Mouse (Mus musculus) cerebellum, postnatal 14 days (tissue): Measurements from ENCODE around the gene Tsr2.
A peak's percentile ranks its signal among the peaks of the same experiment; 100 is the strongest.

Experiments used
- DNase-seq, 2 experiments: peaks; one replicate each; pipeline ENCODE4 v3.0.0; 2021; ENCODE audit warnings: mixed read lengths in 2 of 2

The Tsr2 gene

GRCm38 (mm10) chrX:151096171-151097058 is at the start of gene Tsr2:
Gene Tsr2, minus strand, starts transcription at chrX:151096543.
- DNase-seq: peak; percentile 83

- DNase-seq: peak; percentile 7 to 18
Observed at GRCm38 (mm10) chrX:151132785-151133184, 36.4 kb upstream of the Tsr2 start.

DNA sequence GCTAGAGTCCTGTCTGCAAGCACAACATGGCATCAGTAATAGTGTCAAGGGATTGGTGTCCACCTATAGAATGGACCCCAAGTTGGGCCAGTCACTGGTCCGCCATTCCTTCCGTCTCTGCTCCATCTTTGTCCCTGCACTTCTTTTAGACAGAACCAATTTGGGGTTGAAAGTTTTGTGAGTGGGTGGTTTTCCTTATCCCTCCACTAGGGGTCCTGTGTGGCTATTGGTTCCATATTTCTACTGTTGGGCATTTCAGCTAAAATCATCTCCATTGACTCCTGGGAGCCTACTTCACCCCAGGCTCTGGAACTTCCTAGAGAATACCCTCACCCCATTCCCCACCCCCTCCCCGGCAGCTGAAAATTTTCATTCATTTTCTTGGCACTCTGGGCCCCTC is 34.1 kb upstream of the Tsr2 start:
- no peak for DNase-seq

GRCm38 (mm10) chrX:151123933-151124332 is 27.6 kb upstream of the Tsr2 start:
- no peak for DNase-seq

GRCm38 (mm10) chrX:151117432-151117831 is 21.1 kb upstream of the Tsr2 start:
- DNase-seq: peak; percentile 12 to 18

GRCm38 (mm10) chrX:151116795-151117194 is 20.5 kb upstream of the Tsr2 start:
- DNase-seq: peak; percentile 50 to 54

DNA sequence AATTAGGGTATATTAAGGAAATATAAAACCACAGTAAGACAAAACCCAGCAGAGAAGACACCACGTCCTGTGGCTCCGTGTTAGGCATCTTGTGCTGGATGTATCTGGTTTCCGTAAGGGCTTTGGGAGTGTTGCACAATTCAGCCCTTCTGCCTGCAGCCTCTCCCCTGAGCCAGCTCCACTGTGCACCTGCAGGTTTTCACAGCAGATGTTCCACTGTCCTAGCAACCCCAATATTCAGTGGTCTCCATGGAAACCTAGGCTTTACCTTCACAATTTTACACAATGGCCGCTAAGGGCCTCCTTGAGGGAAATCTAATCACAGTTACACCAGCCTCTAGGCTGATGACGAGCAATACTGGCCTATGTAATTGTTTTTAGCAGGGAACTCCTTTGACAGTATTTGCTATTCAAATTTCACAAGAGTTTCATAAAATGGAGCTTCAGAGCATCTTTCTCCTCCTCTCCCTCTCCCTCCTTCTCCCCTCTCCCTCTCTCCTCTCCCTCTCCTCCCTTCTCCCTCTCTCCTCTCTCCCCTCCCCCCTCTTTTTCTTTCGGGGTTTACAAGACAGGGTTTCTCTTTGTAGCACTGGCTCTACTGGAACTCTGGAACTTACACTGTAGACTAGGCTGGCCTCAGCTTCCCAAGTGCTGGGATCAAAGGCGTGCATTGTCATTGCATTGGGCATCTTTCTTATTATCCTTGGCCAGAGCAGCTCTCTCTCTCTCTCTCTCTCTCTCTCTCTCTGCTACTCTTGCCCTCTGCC is 11.1 kb upstream of the Tsr2 start:
- no peak for DNase-seq

- no peak for DNase-seq
Observed at GRCm38 (mm10) chrX:151087418-151087817, 8.9 kb downstream of the Tsr2 start.

- DNase-seq: no peak
Observed at GRCm38 (mm10) chrX:151085599-151085998, 10.7 kb downstream of the Tsr2 start.

- peak; percentile 50 to 58 for DNase-seq
Observed at GRCm38 (mm10) chrX:151076941-151077485, 19.3 kb downstream of the Tsr2 start.

- no peak for DNase-seq
Observed at GRCm38 (mm10) chrX:151076007-151076406, 20.3 kb downstream of the Tsr2 start.

DNA sequence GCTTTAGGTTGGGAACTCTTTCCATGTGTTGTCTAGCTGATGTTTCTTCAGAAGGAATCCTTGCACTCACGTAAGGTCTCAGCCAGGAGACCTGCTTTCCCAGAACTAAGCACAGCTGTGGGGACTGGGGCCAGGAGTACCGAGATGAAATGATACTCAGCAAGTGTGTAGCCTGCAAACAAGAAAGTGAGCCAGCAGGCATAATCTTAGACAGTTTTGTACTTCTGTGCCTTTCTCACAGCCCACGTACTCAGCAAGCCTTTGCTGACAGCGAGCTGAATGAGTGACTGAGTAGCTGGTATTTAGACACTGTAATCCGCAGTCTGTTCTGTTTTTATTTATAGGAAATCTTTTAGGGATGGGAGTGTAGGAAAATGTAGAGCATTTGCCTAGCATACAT is 28.5 kb downstream of the Tsr2 start:
- DNase-seq: no peak

DNA sequence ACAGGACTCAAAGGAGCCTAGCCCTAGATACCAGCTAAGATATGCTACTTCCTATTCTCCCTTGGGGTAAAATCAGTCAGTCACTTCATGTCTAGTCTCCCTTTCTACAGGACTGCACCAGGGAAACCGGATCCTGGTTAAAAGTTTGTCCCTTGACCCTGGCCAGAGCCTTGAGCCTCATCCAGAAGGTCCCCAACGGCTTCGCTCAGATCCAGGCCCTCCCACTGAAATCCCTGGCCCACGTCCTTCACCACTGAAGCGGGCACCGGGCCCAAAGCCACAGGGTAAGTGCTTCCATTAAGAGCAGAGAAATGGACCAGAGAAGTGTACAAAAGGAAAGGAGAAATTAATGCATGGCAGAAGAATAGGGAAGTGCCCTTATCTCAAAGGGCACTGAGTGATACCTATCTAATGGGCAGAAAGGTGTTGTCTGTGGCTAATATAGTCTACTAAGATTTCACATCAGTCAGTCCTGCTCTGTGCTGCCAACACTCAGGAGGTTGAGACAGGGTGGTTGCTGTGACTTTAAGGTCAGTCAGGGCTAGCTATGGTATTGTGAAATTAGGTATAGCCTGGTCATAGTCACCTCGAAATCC is 30.2 kb downstream of the Tsr2 start:
- peak; percentile 37 to 49 for DNase-seq

GRCm38 (mm10) chrX:151061615-151062299 is 34.6 kb downstream of the Tsr2 start:
- no peak for DNase-seq

GRCm38 (mm10) chrX:151059346-151059745 is 37.0 kb downstream of the Tsr2 start:
- no peak for DNase-seq

- DNase-seq: peak in 1 of 2 experiments; percentile 11
Observed at GRCm38 (mm10) chrX:151055559-151055958, 40.8 kb downstream of the Tsr2 start.

DNA sequence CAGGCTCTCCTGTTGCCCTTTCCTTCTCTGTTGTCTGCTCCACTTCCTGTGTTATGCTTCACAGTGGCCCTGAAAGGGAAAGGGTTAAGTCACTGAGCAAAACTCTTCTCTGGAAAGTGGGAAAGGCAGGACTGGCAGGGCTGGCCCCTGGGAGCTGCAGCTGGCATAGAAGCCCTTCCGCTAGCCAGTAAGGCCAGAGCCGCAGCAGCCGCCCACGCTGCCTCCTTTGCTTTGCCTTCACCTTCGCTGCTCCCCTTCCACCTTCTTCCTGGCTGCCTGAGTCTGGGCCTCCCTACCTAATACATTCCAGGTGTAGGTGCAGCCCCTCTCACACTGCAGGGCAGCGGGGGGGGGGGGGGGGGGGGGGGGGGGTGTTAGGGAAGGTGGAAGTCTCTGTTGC is 41.9 kb downstream of the Tsr2 start:
- no peak for DNase-seq

DNA sequence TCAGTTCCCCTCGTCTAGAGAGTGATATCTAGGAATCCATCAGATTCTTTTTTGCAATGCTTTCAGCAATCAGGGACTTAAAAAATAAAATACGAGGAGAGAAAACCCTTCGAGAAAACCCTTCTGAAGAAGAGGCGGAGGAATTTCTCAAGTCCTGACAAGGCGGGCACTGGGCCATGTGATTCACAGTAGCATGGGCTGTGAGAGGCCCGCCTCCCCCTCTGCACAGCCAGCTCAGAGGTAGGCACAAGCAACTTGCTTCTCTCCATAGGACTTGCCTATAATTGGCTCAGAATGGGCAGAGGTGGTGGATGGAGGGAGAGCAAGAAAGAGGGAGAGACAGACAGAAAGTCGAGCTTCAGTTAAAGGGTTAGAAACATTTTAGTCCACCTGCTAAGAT is 46.0 kb downstream of the Tsr2 start:
- peak; percentile 22 to 29 for DNase-seq

DNA sequence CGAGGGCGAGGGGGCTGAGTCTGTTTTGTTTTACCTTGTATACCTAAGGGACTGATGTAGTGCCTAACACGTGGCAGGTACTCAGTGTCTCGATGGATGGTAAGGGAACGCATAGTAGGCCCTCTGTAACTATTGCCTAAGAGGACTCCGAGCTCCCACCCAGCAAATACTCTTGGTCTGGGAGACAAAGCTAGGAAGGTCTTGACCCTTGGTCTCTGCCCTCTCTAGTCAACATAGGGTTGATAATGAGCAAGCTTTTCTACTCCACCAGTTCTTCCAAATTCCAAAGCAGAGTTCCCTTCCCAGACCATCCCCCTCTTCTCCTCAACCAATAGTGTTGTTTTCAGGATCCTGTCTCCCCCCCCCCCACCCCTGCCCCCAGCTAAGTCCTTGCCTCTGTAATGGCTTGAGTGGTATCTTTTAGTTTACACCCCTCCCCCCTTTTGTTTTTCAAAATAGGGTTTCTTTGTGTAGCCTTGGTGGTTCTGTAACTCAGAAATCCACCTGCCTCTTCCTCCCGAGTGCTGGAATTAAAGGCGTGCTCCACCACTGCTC is 46.6 kb downstream of the Tsr2 start:
- no peak for DNase-seq

- DNase-seq: peak; percentile 42
Observed at GRCm38 (mm10) chrX:151047431-151048058, 48.8 kb downstream of the Tsr2 start.

DNA sequence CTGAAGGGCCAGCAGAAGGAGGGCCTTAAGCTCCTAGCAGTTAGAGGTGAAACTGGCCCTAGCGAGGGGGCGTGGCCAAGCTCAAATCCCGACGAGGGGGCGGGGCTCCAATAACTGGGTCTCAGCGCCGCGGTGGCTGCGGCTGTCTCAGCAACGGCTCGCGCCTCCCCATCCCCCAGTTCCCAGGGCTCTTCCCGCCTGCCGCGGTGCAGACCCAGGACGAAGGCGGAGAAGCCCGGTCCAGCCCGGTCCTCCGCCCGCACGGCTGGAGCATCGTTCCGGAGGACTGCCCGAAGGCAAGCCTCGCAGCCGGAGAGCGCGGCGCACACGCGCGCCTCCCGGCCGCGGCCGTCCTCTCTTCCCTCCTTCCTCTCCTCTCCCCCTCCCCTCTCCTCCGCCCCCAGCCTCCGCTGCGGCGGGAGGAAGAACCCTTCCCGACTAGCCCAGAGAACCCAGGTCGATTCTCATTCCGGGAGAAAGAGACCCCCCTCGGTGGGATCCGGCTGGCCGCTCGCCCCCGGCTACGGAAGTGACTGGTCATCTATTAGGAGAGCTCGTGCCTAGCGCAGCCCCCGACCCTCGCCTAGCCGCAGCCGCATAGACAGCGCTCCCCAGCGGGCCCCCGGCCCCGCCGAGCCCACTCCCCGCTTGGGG is 49.4 kb downstream of the Tsr2 start:
- peak; percentile 92 for DNase-seq
